Mouse (Mus musculus) kidney, adult 2 months (tissue): ENCODE measurements around the gene Bin2.

Experiments
- CTCF ChIP-seq: fragments of 200-500 bp; conservative IDR thresholded peaks from 2 replicates; pipeline ENCODE4 v1.5.1; 2011; ENCODE audit warnings: low read depth, mild to moderate bottlenecking, control low read depth, low read length, moderate library complexity, mixed read lengths; ENCODE audit not compliant: insufficient read depth, insufficient read length
- POLR2A ChIP-seq: fragments of 200-500 bp; IDR thresholded peaks from one replicate; pipeline ENCODE4 v1.6.1; 2011; ENCODE audit warnings: low read depth, low read length, control low read depth

- no peak for TF ChIP-seq CTCF
- TF ChIP-seq POLR2A = no peak
These were observed 8.3 kb upstream of the Bin2 start for GRCm38 (mm10) chr15:100677675-100678074.
